Mouse (Mus musculus) cortical plate, adult 2 months (tissue): ENCODE measurements around the gene Ank3. TPM values are rescaled to one million over a fixed set of nuclear protein-coding genes. Genes with fewer than 3 reads are reported as not detected.
A peak's percentile ranks its signal among the peaks of the same experiment; 100 is the strongest.

Experiments
- H3K27ac ChIP-seq: fragments of 200-500 bp; 2 replicates; pipeline ENCODE4 v1.5.1; 2012; ENCODE audit warnings: low read length, control low read depth, inconsistent platforms; ENCODE audit not compliant: insufficient read depth
- H3K4me1 ChIP-seq: fragments of 200-500 bp; 2 replicates; pipeline ENCODE4 v1.6.1; 2011; ENCODE audit warnings: low read length; ENCODE audit not compliant: control insufficient read depth, insufficient read depth
- H3K4me3 ChIP-seq: fragments of 200-500 bp; 2 replicates; pipeline ENCODE4 v1.5.1; 2011; ENCODE audit warnings: mild to moderate bottlenecking, low read length, control low read depth; ENCODE audit not compliant: insufficient read depth
- CTCF ChIP-seq: fragments of 200-500 bp; IDR thresholded peaks from 2 replicates; pipeline ENCODE4 v1.5.1; 2011; ENCODE audit warnings: mild to moderate bottlenecking, control low read depth, low read length; ENCODE audit not compliant: insufficient read depth; ENCODE audit errors: extremely low read depth
- POLR2A ChIP-seq: fragments of 200-500 bp; IDR thresholded peaks from 2 replicates; pipeline ENCODE4 v1.6.1; 2011; ENCODE audit warnings: mild to moderate bottlenecking, low read length, control low read depth; ENCODE audit not compliant: insufficient read depth; ENCODE audit errors: extremely low read depth
- polyA plus RNA-seq: library from polyadenylated mRNA; depleted of rRNA; stranded (reverse); fragments of >200 nt; gene quantifications from 2 replicates; pipeline ENCODE4 v1.2.3, GENCODE M21; 2012

The Ank3 gene
- polyA plus RNA-seq, 1 experiment = 188 TPM

- TF ChIP-seq POLR2A (no peak), CTCF (no peak)
- H3K27ac ChIP-seq = no peak overlapping the region
- H3K4me1 ChIP-seq = peaks cover 1% of the 10 kb centered on the region
- H3K4me3 ChIP-seq = no peak overlapping the region
Measured at GRCm38 (mm10) chr10:69954657-69955267, 556.2 kb downstream of the Ank3 start.

- H3K27ac ChIP-seq = no peak overlapping the region
Measured at GRCm38 (mm10) chr10:69962226-69962625, 563.7 kb downstream of the Ank3 start.

GRCm38 (mm10) chr10:69962976-69963375 lies 564.4 kb downstream of the Ank3 start:
- Histone ChIP-seq H3K27ac (no peak overlapping the region), H3K4me3 (no peak overlapping the region), H3K4me1 (peaks cover 9% of the 10 kb centered on the region)
- TF ChIP-seq CTCF (no peak), POLR2A (no peak)

More at GRCm38 (mm10) chr10:69962226-69962625, 563.7 kb downstream of the Ank3 start:
- no peak overlapping the region for H3K4me3 ChIP-seq
- peaks cover 9% of the 10 kb centered on the region for H3K4me1 ChIP-seq
- TF ChIP-seq POLR2A (no peak), CTCF (no peak)

DNA sequence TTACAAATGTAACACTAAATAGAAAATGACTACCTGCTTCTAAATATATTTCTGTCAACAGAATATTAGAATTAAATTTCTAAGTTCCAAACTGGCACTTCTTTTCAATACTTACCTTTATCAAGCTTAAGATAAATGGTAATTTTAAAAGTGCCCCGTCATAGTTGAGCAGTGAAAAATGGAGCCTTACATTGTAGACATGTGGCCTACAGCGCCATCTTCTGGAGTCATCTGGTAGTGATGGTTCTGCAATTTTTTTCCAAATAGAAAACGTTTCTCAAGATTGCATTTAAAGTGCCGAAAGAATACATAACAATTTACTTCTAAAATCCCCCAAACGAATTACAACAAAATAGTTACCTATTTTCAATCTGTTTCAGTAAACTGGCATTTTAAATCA lies 566.0 kb downstream of the Ank3 start:
- Histone ChIP-seq H3K27ac (no peak overlapping the region), H3K4me3 (no peak overlapping the region), H3K4me1 (peaks cover 9% of the 10 kb centered on the region)
- TF ChIP-seq CTCF (peak; percentile 65), POLR2A (no peak)

DNA sequence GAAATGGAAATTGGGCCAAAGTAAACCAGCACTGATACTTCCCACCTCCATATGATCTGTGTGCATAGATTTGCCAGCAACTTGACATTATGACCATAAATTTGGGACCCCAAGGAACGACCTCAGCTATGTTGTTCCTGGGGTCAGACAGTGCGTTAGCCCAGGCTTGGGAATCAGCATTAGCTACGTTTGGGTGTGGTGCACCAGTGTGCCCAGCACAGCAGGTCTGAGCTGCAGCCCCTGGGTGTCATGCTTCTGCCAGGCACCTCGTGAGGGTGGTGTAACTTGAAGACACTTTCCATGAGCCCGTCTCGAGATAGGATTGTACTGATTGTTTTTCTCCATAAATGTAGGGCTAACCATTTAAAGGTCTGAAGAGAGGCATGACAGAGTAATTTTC lies 566.5 kb downstream of the Ank3 start:
- no peak overlapping the region for H3K27ac ChIP-seq
- TF ChIP-seq CTCF = no peak
- no peak for TF ChIP-seq POLR2A
- H3K4me3 ChIP-seq = no peak overlapping the region
- peaks cover 9% of the 10 kb centered on the region for H3K4me1 ChIP-seq

DNA sequence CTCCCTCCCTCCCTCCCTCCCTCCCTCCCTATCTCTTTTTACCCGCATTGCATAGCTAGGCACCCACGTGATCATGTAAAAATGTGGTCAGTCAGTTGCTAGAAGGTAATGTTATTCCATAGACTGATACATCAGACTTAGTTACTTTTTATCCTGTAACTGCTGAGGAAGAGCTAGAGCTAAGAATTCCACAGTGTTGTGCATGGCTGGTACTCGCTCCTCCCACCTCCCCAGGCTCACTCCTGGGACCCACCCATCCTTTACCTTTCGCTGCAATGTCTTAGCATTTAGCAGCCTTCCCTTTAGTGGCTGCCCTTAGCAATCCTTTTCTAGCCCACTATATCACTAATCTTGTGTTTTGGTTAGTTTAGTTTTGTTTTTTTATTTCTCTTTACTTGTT lies 569.4 kb downstream of the Ank3 start:
- Histone ChIP-seq H3K4me1 (peaks cover 6% of the 10 kb centered on the region), H3K4me3 (no peak overlapping the region), H3K27ac (no peak overlapping the region)
- TF ChIP-seq CTCF = no peak

DNA sequence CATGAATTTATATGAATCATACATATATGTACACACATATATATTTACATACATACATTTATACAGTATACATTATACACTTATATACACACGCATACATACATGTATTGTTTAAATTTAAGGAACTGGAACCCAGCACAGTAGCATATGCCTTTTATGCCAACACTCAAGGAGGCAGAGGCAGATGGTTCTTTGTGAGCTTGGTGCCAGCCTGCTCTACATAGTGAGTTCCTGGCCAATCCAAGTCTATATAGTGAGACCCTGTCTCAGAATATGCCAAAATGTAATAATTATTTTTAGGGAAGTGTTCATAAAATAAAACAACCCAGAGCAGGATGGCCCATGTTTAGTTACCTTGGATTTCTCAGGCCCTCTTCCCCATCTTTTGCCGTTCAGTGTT lies 581.1 kb downstream of the Ank3 start:
- H3K4me3 ChIP-seq = no peak overlapping the region
- TF ChIP-seq POLR2A = no peak
- no peak for TF ChIP-seq CTCF
- no peak overlapping the region for H3K27ac ChIP-seq
- peaks cover 3% of the 10 kb centered on the region for H3K4me1 ChIP-seq

GRCm38 (mm10) chr10:69981386-69982097 lies 583.0 kb downstream of the Ank3 start:
- Histone ChIP-seq H3K4me1 (peaks cover 3% of the 10 kb centered on the region), H3K4me3 (no peak overlapping the region), H3K27ac (no peak overlapping the region)
- no peak for TF ChIP-seq CTCF
- no peak for TF ChIP-seq POLR2A

DNA sequence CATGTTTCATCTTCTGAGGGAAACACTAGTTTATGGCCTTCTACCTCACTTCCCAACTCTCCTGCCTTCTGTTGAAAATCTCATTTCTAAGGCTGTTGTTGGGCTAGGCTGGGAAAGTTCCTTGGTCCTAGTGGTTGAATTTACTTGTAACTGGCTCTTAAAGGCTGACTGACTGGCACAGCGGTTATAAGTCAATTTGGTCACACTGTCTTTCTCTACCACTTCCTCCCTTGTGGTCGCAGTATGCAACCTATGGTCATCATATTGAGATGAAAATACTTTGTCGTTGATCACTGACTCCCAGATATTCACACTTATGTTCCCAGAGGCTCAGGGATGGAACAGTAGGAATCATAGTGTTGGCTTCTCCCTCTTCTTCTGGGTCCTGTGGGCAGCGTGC lies 584.1 kb downstream of the Ank3 start:
- no peak overlapping the region for H3K4me3 ChIP-seq
- peaks cover 3% of the 10 kb centered on the region for H3K4me1 ChIP-seq
- TF ChIP-seq CTCF (no peak), POLR2A (no peak)

DNA sequence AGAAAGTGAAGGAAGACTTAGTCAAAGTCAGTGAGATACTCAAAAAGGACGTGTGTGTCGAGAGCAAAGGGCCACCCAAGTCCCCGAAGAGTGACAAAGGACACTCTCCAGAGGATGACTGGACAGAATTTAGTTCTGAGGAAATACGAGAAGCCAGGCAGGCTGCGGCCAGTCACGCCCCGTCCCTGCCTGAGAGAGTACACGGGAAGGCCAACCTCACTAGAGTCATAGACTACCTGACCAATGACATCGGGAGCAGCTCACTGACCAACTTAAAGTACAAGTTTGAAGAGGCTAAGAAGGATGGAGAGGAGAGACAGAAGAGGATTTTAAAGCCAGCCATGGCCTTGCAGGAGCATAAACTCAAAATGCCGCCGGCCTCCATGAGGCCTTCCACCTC lies 588.9 kb downstream of the Ank3 start:
- no peak overlapping the region for H3K4me3 ChIP-seq
- H3K27ac ChIP-seq = no peak overlapping the region
- H3K4me1 ChIP-seq = peaks cover 1% of the 10 kb centered on the region
- no peak for TF ChIP-seq POLR2A
- TF ChIP-seq CTCF = no peak

More for the DNA sequence above, 584.1 kb downstream of the Ank3 start:
- H3K27ac ChIP-seq = no peak overlapping the region
